Mouse (Mus musculus) cerebellum, adult 2 months (tissue): ENCODE results near the gene Eif2s2. TPM values are rescaled to one million over a fixed set of nuclear protein-coding genes. Genes with fewer than 3 reads are reported as not detected.

Experiments used
- DNase-seq, 2 experiments: peaks; one replicate each; pipeline ENCODE4 v3.0.0; 2021
- H3K27ac ChIP-seq: fragments of 200-500 bp; 2 replicates; pipeline ENCODE4 v1.5.1; 2012; ENCODE audit warnings: low read length, control low read depth, inconsistent platforms; ENCODE audit not compliant: insufficient read depth
- H3K27me3 ChIP-seq: fragments of 200-500 bp; 2 replicates; pipeline ENCODE4 v1.6.1; 2012; ENCODE audit warnings: inconsistent platforms, mild to moderate bottlenecking, low read length, moderate library complexity; ENCODE audit not compliant: control insufficient read depth, insufficient read depth
- H3K4me1 ChIP-seq: fragments of 200-500 bp; 2 replicates; pipeline ENCODE4 v1.6.1; 2011; ENCODE audit warnings: low read length; ENCODE audit not compliant: control insufficient read depth, insufficient read depth
- H3K4me3 ChIP-seq: fragments of 200-500 bp; replicated peaks from 2 replicates; pipeline ENCODE3; 2011; ENCODE audit warnings: mild to moderate bottlenecking, low read depth, low read length, control low read depth; ENCODE audit not compliant: insufficient read depth
- CTCF ChIP-seq: fragments of 200-500 bp; IDR thresholded peaks from 2 replicates; pipeline ENCODE4 v1.5.1; 2011; ENCODE audit warnings: low read depth, mild to moderate bottlenecking, control low read depth, low read length, moderate library complexity, borderline replicate concordance; ENCODE audit not compliant: insufficient read depth
- POLR2A ChIP-seq: fragments of 200-500 bp; IDR thresholded peaks from 2 replicates; pipeline ENCODE4 v1.6.1; 2011; ENCODE audit warnings: low read length, control low read depth, borderline replicate concordance; ENCODE audit not compliant: insufficient read depth
- WGBS: fragments of 180-500 bp; shearing (Covaris S2); methylation state at CpG from one replicate; pipeline ENCODE4 v1.1.7; 2018; 5-methylcytosine and 5-hydroxymethylcytosine counted together
- polyA plus RNA-seq: library from polyadenylated mRNA; depleted of rRNA; stranded (reverse); fragments of >200 nt; gene quantifications from 2 replicates; pipeline ENCODE4 v1.2.3, GENCODE M21; 2012; rRNA removed

Gene Eif2s2
- 46.1 and 50.2 TPM in 2 replicates for polyA plus RNA-seq

DNA sequence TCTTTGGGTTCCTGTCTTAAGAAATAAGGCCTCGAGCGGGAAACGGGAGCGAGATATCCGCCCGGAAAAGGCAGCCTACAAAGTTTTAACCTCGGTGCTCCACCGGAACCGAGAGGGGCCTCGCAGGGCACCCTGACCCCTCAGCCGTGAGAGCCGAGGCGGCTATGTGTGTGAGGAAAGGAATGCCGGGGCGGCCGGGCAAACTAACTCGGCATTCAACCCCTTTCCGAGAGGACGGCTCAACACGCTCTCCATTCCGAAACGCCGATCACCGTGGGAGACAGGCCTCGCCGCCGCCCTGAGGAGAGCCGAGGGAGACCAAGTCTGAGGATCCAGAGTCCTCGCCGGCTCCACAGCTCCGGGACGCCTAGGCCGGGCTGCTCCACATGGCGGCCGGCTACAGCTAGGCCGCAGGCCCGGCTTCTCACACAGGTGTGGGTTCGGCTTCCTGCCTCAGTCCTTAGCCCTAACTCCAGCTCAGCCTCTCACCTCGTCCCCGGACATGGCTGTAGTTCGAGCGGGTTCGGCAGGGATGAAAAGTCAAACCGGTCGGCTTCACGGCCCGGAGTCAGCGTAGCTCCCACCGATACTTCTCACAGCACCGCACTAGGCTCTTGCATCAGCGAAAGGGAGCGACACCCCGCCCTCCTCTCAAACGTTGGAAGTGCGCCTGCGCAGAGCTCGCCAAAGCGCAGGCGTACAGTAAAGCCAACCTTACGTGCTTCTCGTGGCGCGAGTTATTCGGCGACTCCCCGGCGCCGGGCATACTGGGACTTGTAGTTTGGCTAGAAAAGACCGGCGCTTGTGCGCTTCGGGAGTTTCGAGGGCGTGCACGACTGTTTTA is at the start of gene Eif2s2:
Eif2s2 (minus strand) TSS at position 735 of the 844 bp plus-strand sequence.
- peaks cover 3% of the 10 kb centered on the region; the same call in 1 of the 2 replicates for H3K4me1 ChIP-seq
- peak; percentile 96 to 98 for DNase-seq
- TF ChIP-seq CTCF (no peak), POLR2A (peak; percentile 79; the same call in 1 of the 2 replicates)
- peak within 1 kb of the TSS; percentile 14; the same call in 1 of the 2 replicates for H3K27ac ChIP-seq
- H3K27me3 ChIP-seq, result no peaks in the 10 kb centered on the region
- peak within 1 kb of the TSS; percentile 73 for H3K4me3 ChIP-seq
- WGBS, result under 1% methylated on average over 75 of the region's 75 CpGs

GRCm38 (mm10) chr2:154941952-154942351 is 49.2 kb upstream of the Eif2s2 start:
- H3K27ac ChIP-seq, result no peak overlapping the region
- DNase-seq, result no peak
- TF ChIP-seq POLR2A (no peak), CTCF (no peak)
- H3K27me3 ChIP-seq, result no peaks in the 10 kb centered on the region
- H3K4me3 ChIP-seq, result no peak overlapping the region
- WGBS, result 92% methylated on average over 10 of the region's 10 CpGs
- H3K4me1 ChIP-seq, result no peaks in the 10 kb centered on the region

DNA sequence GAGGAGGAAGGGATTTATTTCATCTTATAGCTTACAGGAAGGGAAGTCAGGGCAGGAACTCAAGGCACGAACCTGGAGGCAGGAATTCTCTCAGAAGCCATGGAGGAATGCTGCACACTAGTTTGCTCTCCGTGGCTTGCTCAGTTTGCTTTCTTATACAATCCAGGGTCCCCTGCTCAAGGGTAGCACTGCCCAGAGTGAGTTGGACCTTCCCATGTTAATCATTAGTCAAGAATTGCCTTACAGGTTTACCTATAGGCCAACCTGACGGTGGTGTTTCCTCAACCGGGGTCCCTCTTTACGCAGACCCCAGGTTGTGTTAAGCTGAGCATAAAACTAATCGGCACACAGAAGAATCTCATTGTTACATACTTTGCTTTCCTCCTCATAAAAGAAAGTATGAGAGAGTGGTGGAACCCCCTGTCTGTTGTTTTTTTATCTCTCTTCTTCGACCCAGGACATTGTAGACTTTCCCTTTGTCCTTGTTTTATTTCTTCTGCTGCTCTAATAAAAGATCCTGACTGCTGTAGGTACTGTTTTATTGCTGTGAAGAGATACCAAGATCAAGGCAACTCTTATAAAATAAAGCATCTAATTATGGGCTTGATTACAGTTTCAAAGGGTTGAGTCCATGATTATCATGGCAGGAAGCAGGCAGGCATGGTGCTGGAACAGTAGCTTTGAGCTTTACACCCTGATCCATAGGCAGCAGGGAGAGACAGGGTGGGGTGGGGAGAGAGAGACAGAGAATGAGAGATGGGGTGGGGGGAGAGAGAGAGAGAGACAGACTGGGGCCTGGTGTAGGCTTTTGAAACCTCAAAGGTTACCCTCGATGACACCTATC is 45.0 kb upstream of the Eif2s2 start:
- TF ChIP-seq POLR2A, result no peak
- TF ChIP-seq CTCF, result no peak
- WGBS, result 90% methylated on average over 8 of the region's 8 CpGs
- no peak for DNase-seq

DNA sequence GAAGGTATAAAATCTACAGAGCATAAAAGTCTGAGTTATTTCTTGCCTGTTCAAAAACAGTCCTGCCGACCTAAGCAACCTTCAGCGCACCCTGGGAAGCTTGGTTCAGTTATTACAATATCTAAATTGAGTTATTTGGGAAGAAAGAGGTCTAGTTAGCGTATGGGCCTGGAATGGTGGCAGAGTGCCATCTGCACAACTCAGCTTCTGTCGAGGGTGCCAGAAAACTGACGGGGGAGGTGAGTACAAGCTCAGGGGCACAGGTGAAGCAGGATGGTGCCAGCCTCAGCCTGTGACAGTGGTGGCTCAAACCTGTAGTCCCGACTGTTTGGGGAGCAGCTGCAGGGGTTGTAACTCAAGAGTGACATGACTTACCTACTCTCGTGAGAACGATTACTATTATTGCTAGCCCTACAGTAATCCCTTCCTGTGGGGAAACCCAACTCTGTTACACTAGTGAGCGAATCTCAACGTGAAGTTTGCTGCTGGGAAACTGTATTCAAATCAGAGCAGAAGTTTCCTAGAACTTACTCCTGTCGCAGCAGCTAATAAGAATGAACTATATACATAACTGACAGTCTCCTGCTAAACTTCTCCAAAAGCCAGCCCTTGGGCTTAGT is 43.9 kb upstream of the Eif2s2 start:
- Histone ChIP-seq H3K4me3 (no peak overlapping the region), H3K27me3 (no peaks in the 10 kb centered on the region), H3K4me1 (0 out of 2 replicates have a peak, but pooled peaks cover 3% of the 10 kb centered on the region), H3K27ac (no peak overlapping the region)
- no peak for DNase-seq
- TF ChIP-seq CTCF, result no peak
- TF ChIP-seq POLR2A, result no peak
- WGBS, result 42% methylated on average over 11 of the region's 11 CpGs

More for the DNA sequence above, 45.0 kb upstream of the Eif2s2 start:
- 0 out of 2 replicates have a peak, but pooled peaks cover 3% of the 10 kb centered on the region for H3K4me1 ChIP-seq
- no peak overlapping the region for H3K27ac ChIP-seq
- no peak overlapping the region for H3K4me3 ChIP-seq
- H3K27me3 ChIP-seq, result no peaks in the 10 kb centered on the region

DNA sequence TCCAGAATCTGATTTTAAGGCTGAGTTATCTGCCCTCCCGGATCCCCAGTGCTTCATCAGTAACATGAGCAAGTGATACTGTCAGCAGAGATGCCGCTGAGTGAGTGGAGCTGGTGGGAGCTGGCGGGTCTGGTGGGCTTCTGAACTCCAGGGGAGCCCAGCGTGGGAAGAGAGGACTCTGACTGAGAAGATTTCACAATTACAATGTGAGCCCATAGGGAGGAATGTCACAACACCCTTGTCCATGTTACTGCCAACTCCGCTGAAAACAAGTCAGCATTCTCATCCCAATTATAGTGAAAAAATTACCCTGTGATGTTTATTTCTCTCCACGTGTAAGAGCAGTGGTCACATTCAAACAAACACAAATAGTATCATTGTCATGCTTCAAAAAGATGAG is 43.4 kb upstream of the Eif2s2 start:
- no peaks in the 10 kb centered on the region for H3K27me3 ChIP-seq
- 0 out of 2 replicates have a peak, but pooled peaks cover 3% of the 10 kb centered on the region for H3K4me1 ChIP-seq
- no peak for TF ChIP-seq CTCF
- TF ChIP-seq POLR2A, result no peak
- no peak overlapping the region for H3K27ac ChIP-seq
- 72% methylated on average over 6 of the region's 6 CpGs for WGBS
- DNase-seq, result no peak
- no peak overlapping the region for H3K4me3 ChIP-seq

- Histone ChIP-seq H3K4me3 (no peak overlapping the region), H3K27ac (no peak overlapping the region), H3K4me1 (0 out of 2 replicates have a peak, but pooled peaks cover 3% of the 10 kb centered on the region), H3K27me3 (no peaks in the 10 kb centered on the region)
- WGBS, result 57% methylated on average over 4 of the region's 4 CpGs
- no peak for TF ChIP-seq POLR2A
- DNase-seq, result no peak
Observed at GRCm38 (mm10) chr2:154933884-154934283, 41.1 kb upstream of the Eif2s2 start.

GRCm38 (mm10) chr2:154928298-154928697 is 35.6 kb upstream of the Eif2s2 start:
- H3K4me1 ChIP-seq, result no peaks in the 10 kb centered on the region
- TF ChIP-seq CTCF, result no peak
- no peak for TF ChIP-seq POLR2A
- no peak overlapping the region for H3K4me3 ChIP-seq
- H3K27ac ChIP-seq, result no peak overlapping the region
- WGBS, result 72% methylated on average over 2 of the region's 2 CpGs
- no peak for DNase-seq
- no peaks in the 10 kb centered on the region for H3K27me3 ChIP-seq
